Mouse (Mus musculus) embryonic facial prominence, embryonic 11.5 days (tissue): Measurements from ENCODE around the gene Gm20388. TPM values are rescaled to one million over a fixed set of nuclear protein-coding genes. Genes with fewer than 3 reads are reported as not detected.

Experiments
- ATAC-seq: fragments of 200-750 bp; cut with Nextera tagmentation; replicated peaks from 2 replicates; pipeline ENCODE4 v1.8.0; 2017; ENCODE audit warnings: low read depth; ENCODE audit not compliant: insufficient number of reproducible peaks, low FRiP score, low TSS enrichment
- DNase-seq: peaks from one replicate; pipeline ENCODE4 v3.0.0-alpha.2; 2015; ENCODE audit warnings: low spot score
- H3K27ac ChIP-seq: fragments of 300-500 bp; sonication (generic); replicated peaks from 2 replicates; pipeline ENCODE4 v1.5.1; 2014; ENCODE audit warnings: mild to moderate bottlenecking, low read depth, low read length, control low read depth
- H3K27me3 ChIP-seq: fragments of 300-500 bp; sonication (generic); 2 replicates; pipeline ENCODE4 v1.6.1; 2014; ENCODE audit warnings: mild to moderate bottlenecking, low read length, moderate library complexity, mixed read lengths; ENCODE audit not compliant: control insufficient read depth, insufficient read depth
- H3K36me3 ChIP-seq: fragments of 300-500 bp; sonication (generic); replicated peaks from 2 replicates; pipeline ENCODE4 v1.6.1; 2014; ENCODE audit warnings: low read depth, mild to moderate bottlenecking, low read length, moderate library complexity, mixed read lengths; ENCODE audit not compliant: control insufficient read depth, insufficient read depth
- H3K4me1 ChIP-seq: fragments of 300-500 bp; sonication (generic); 2 replicates; pipeline ENCODE4 v1.6.1; 2014; ENCODE audit warnings: low read length, mixed read lengths; ENCODE audit not compliant: control insufficient read depth, insufficient read depth
- H3K4me2 ChIP-seq: fragments of 300-500 bp; sonication (generic); 2 replicates; pipeline ENCODE4 v1.6.1; 2014; ENCODE audit warnings: low read depth, mild to moderate bottlenecking, control low read depth, low read length, moderate library complexity
- H3K4me3 ChIP-seq: fragments of 300-500 bp; sonication (generic); 2 replicates; pipeline ENCODE4 v1.5.1; 2014; ENCODE audit warnings: low read depth, low read length, control low read depth
- H3K9ac ChIP-seq: fragments of 300-500 bp; sonication (generic); replicated peaks from 2 replicates; pipeline ENCODE4 v1.6.1; 2014; ENCODE audit warnings: mild to moderate bottlenecking, control low read depth, low read length
- H3K9me3 ChIP-seq: fragments of 300-500 bp; sonication (generic); replicated peaks from 2 replicates; pipeline ENCODE4 v1.6.1; 2016; ENCODE audit warnings: mild to moderate bottlenecking, low read length, inconsistent platforms, mixed read lengths; ENCODE audit not compliant: control insufficient read depth
- WGBS: fragments of 180-500 bp; shearing (Covaris S2); extraction: QIAGEN DNeasy Blood & Tissue Kit; methylation state at CpG from one replicate; pipeline ENCODE4 v1.1.7; 2014; 5-methylcytosine and 5-hydroxymethylcytosine counted together
- polyA plus RNA-seq: library from polyadenylated mRNA; unstranded; fragments of >200 nt; fragmentation: Nextera tagmentation; extraction: Ambion mirVana; gene quantifications from 2 replicates; pipeline ENCODE4 v1.2.1, GENCODE M21; 2014

The Gm20388 gene
- polyA plus RNA-seq, 1 experiment from 2014 or later: 3.1 TPM

- H3K27me3 ChIP-seq: no peaks in the 10 kb centered on the region
- no peaks in the 10 kb centered on the region for H3K36me3 ChIP-seq
- ATAC-seq (no peak), DNase-seq (no peak)
- WGBS: 76% methylated on average over 7 of the region's 7 CpGs
- no peak overlapping the region for H3K4me2 ChIP-seq
- no peak overlapping the region for H3K9ac ChIP-seq
- no peak overlapping the region for H3K27ac ChIP-seq
- H3K4me3 ChIP-seq: no peak overlapping the region
- no peaks in the 10 kb centered on the region for H3K4me1 ChIP-seq
- H3K9me3 ChIP-seq: no peaks in the 10 kb centered on the region
Measured at GRCm38 (mm10) chr8:124362589-124362988, 4451.9 kb downstream of the Gm20388 start.

- WGBS: 90% methylated on average over 15 of the region's 15 CpGs
- DNase-seq: no peak
- ATAC-seq: no peak
Measured at GRCm38 (mm10) chr8:124363337-124363736, 4452.7 kb downstream of the Gm20388 start.

GRCm38 (mm10) chr8:124368213-124368612, 4457.6 kb downstream of the Gm20388 start:
- 25% methylated on average over 8 of the region's 8 CpGs for WGBS
- H3K4me2 ChIP-seq: no peak overlapping the region
- no peaks in the 10 kb centered on the region for H3K27me3 ChIP-seq
- H3K36me3 ChIP-seq: no peaks in the 10 kb centered on the region
- H3K9me3 ChIP-seq: no peaks in the 10 kb centered on the region
- ATAC-seq (no peak), DNase-seq (peak; percentile 86)
- no peaks in the 10 kb centered on the region for H3K4me1 ChIP-seq
- no peak overlapping the region for H3K4me3 ChIP-seq
- H3K9ac ChIP-seq: no peak overlapping the region
- no peak overlapping the region for H3K27ac ChIP-seq

More at GRCm38 (mm10) chr8:124363337-124363736, 4452.7 kb downstream of the Gm20388 start:
- H3K27ac ChIP-seq: no peak overlapping the region
- H3K4me2 ChIP-seq: no peak overlapping the region
- H3K27me3 ChIP-seq: no peaks in the 10 kb centered on the region
- no peaks in the 10 kb centered on the region for H3K4me1 ChIP-seq
- no peak overlapping the region for H3K4me3 ChIP-seq
- H3K9ac ChIP-seq: no peak overlapping the region
- H3K36me3 ChIP-seq: no peaks in the 10 kb centered on the region
- no peaks in the 10 kb centered on the region for H3K9me3 ChIP-seq

- Histone ChIP-seq H3K27ac (no peak overlapping the region), H3K4me1 (no peaks in the 10 kb centered on the region), H3K4me3 (no peak overlapping the region), H3K36me3 (no peaks in the 10 kb centered on the region), H3K4me2 (no peak overlapping the region), H3K9me3 (no peaks in the 10 kb centered on the region), H3K27me3 (no peaks in the 10 kb centered on the region), H3K9ac (no peak overlapping the region)
- no peak for DNase-seq
- ATAC-seq: no peak
- 81% methylated on average over 17 of the region's 17 CpGs for WGBS
Measured at GRCm38 (mm10) chr8:124370422-124371183, 4460.0 kb downstream of the Gm20388 start.

GRCm38 (mm10) chr8:124371410-124372123, 4460.9 kb downstream of the Gm20388 start:
- no peak for DNase-seq
- no peak overlapping the region for H3K27ac ChIP-seq
- 91% methylated on average over 19 of the region's 23 CpGs for WGBS
- no peak for ATAC-seq
- no peak overlapping the region for H3K4me3 ChIP-seq
- no peaks in the 10 kb centered on the region for H3K9me3 ChIP-seq
- H3K27me3 ChIP-seq: no peaks in the 10 kb centered on the region
- no peak overlapping the region for H3K4me2 ChIP-seq
- H3K36me3 ChIP-seq: no peaks in the 10 kb centered on the region
- no peak overlapping the region for H3K9ac ChIP-seq
- no peaks in the 10 kb centered on the region for H3K4me1 ChIP-seq

GRCm38 (mm10) chr8:124373753-124374152, 4463.1 kb downstream of the Gm20388 start:
- no peaks in the 10 kb centered on the region for H3K36me3 ChIP-seq
- DNase-seq (no peak), ATAC-seq (no peak)
- WGBS: 89% methylated on average over 5 of the region's 5 CpGs
- H3K9ac ChIP-seq: no peak overlapping the region
- no peaks in the 10 kb centered on the region for H3K9me3 ChIP-seq
- no peak overlapping the region for H3K27ac ChIP-seq
- no peak overlapping the region for H3K4me2 ChIP-seq
- no peak overlapping the region for H3K4me3 ChIP-seq
- no peaks in the 10 kb centered on the region for H3K4me1 ChIP-seq
- H3K27me3 ChIP-seq: no peaks in the 10 kb centered on the region

GRCm38 (mm10) chr8:124375168-124375567, 4464.5 kb downstream of the Gm20388 start:
- Histone ChIP-seq H3K27me3 (no peaks in the 10 kb centered on the region), H3K9me3 (no peaks in the 10 kb centered on the region), H3K4me1 (no peaks in the 10 kb centered on the region), H3K4me3 (no peak overlapping the region), H3K36me3 (no peaks in the 10 kb centered on the region), H3K4me2 (no peak overlapping the region), H3K27ac (no peak overlapping the region), H3K9ac (no peak overlapping the region)
- ATAC-seq (no peak), DNase-seq (no peak)
- 78% methylated on average over 6 of the region's 6 CpGs for WGBS

GRCm38 (mm10) chr8:124375727-124376126, 4465.1 kb downstream of the Gm20388 start:
- 83% methylated on average over 9 of the region's 9 CpGs for WGBS
- H3K4me1 ChIP-seq: no peaks in the 10 kb centered on the region
- DNase-seq (no peak), ATAC-seq (no peak)
- H3K36me3 ChIP-seq: no peaks in the 10 kb centered on the region
- no peak overlapping the region for H3K4me3 ChIP-seq
- no peaks in the 10 kb centered on the region for H3K9me3 ChIP-seq
- no peak overlapping the region for H3K9ac ChIP-seq
- no peak overlapping the region for H3K4me2 ChIP-seq
- H3K27me3 ChIP-seq: no peaks in the 10 kb centered on the region
- no peak overlapping the region for H3K27ac ChIP-seq
